Mouse (Mus musculus): ENCODE measurements around the gene Lama2. TPM values are rescaled to one million over a fixed set of nuclear protein-coding genes. Genes with fewer than 3 reads are reported as not detected.
"Not testable (repeated sequence)": the region's sequence is repeated elsewhere in the genome, so short reads cannot be mapped to it uniquely, and the experiment has no call there.

Lama2 gene
- total and polyA plus RNA-seq, 3 experiments, result not detected

DNA sequence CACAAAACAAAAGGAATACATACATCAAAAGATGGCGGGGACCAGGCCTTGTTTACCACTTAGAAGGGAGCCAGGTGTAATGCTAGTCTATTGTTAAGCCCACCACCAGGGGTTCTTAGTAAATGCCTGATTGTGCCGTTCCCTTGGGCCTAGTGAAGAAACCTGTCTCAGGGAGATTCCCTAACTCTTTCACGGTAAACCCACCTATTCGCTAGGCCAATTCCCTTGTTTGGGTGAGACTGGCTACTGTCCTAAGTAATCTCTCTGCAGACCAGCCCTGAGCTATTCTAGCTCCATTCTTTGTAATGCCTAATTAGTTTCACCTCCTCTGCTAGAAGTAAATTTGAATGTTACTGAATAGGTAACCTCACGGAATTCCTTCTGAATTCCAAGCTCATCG, 683.5 kb downstream of the Lama2 start:
- H3K4me1 ChIP-seq (ENCODE audit: control insufficient read depth in 1 of 2, insufficient read depth in 2 of 2, low read length in 2 of 2); DNase-seq (ENCODE audit: low read depth, low spot score); H3K9me3 ChIP-seq (replicated peaks; ENCODE audit: insufficient read depth, low read length); H3K4me3 ChIP-seq (ENCODE audit: control insufficient read depth in 1 of 2, insufficient read depth in 1 of 2, low read depth in 2 of 2, low read length in 2 of 2); H3K27me3 ChIP-seq (ENCODE audit: control insufficient read depth in 1 of 2, insufficient read depth in 2 of 2, low read length in 2 of 2); H3K27ac ChIP-seq (ENCODE audit: control insufficient read depth, low read depth, low read length); H3K36me3 ChIP-seq (ENCODE audit: control insufficient read depth in 1 of 2, insufficient read depth in 2 of 2, low read length in 2 of 2); H3K9ac ChIP-seq (ENCODE audit: control insufficient read depth, low read depth, low read length, poor library complexity, severe bottlenecking); H3K79me2 ChIP-seq (ENCODE audit: control insufficient read depth, insufficient read depth, low read length, poor library complexity): not testable (repeated sequence)

All from MEL (cell line).